Mouse (Mus musculus): Measurements from ENCODE around the gene Nol4l. TPM values are rescaled to one million over a fixed set of nuclear protein-coding genes. Genes with fewer than 3 reads are reported as not detected.
A peak's percentile ranks its signal among the peaks of the same experiment; 100 is the strongest.

Nol4l gene
- polyA plus RNA-seq, 2 experiments: 3.7 to 5.7 TPM

- H3K27ac ChIP-seq: no peak overlapping the region
Measured at GRCm38 (mm10) chr2:153469317-153469716, 60.5 kb downstream of the Nol4l start.

GRCm38 (mm10) chr2:153467372-153467771 lies 62.4 kb downstream of the Nol4l start:
- no peak overlapping the region for H3K4me3 ChIP-seq (ENCODE audit: insufficient read depth in 1 of 2, low read depth in 2 of 2, low read length in 2 of 2)
- WGBS (ENCODE audit: insufficient replicate concordance): 27% methylated on average over 1 of the region's 1 CpGs
- no peak overlapping the region for H3K9ac ChIP-seq (replicated peaks)
- no peaks in the 10 kb centered on the region for H3K27me3 ChIP-seq (ENCODE audit: control insufficient read depth, insufficient read depth, low read length)
- ATAC-seq (ENCODE audit: insufficient read depth) (no peak), DNase-seq (ENCODE audit: low read depth in 3 of 3, low spot score in 3 of 3) (no peak)
- no peak overlapping the region for H3K4me2 ChIP-seq (ENCODE audit: low read depth)
- TF ChIP-seq CTCF (IDR thresholded peaks at IDR 0.05; ENCODE audit: low read depth): no peak
- no peak for TF ChIP-seq EP300 (IDR thresholded peaks at IDR 0.05; ENCODE audit: low read depth)
- H3K9me3 ChIP-seq (ENCODE audit: control insufficient read depth, low read length): no peaks in the 10 kb centered on the region
- H3K4me1 ChIP-seq (replicated peaks; ENCODE audit: control insufficient read depth in 2 of 2, insufficient read depth in 2 of 2, low read length in 1 of 2): no peaks in the 10 kb centered on the region
- H3K27ac ChIP-seq: no peak overlapping the region
- peaks cover 4% of the 10 kb centered on the region; the same call in 1 of the 2 replicates for H3K36me3 ChIP-seq (replicated peaks; ENCODE audit: control insufficient read depth, insufficient read depth, low read depth)

More at GRCm38 (mm10) chr2:153469317-153469716, 60.5 kb downstream of the Nol4l start:
- H3K9me3 ChIP-seq (ENCODE audit: control insufficient read depth, low read length): no peaks in the 10 kb centered on the region
- TF ChIP-seq EP300 (IDR thresholded peaks at IDR 0.05; ENCODE audit: low read depth) (no peak), CTCF (IDR thresholded peaks at IDR 0.05; ENCODE audit: low read depth) (no peak)
- no peaks in the 10 kb centered on the region for H3K27me3 ChIP-seq (ENCODE audit: control insufficient read depth, insufficient read depth, low read length)
- H3K4me2 ChIP-seq (ENCODE audit: low read depth): no peak overlapping the region
- no peak overlapping the region for H3K9ac ChIP-seq (replicated peaks)
- ATAC-seq (ENCODE audit: insufficient read depth) (no peak), DNase-seq (ENCODE audit: low read depth in 3 of 3, low spot score in 3 of 3) (no peak)
- no peak overlapping the region for H3K4me3 ChIP-seq (ENCODE audit: insufficient read depth in 1 of 2, low read depth in 2 of 2, low read length in 2 of 2)
- H3K36me3 ChIP-seq (replicated peaks; ENCODE audit: control insufficient read depth, insufficient read depth, low read depth): peaks cover 4% of the 10 kb centered on the region; the same call in 1 of the 2 replicates
- no peaks in the 10 kb centered on the region for H3K4me1 ChIP-seq (replicated peaks; ENCODE audit: control insufficient read depth in 2 of 2, insufficient read depth in 2 of 2, low read length in 1 of 2)
- WGBS (ENCODE audit: insufficient replicate concordance): 70% methylated on average over 2 of the region's 2 CpGs

- no peak for ATAC-seq (ENCODE audit: insufficient read depth)
- H3K36me3 ChIP-seq (replicated peaks; ENCODE audit: control insufficient read depth, insufficient read depth, low read depth): peaks cover 4% of the 10 kb centered on the region; the same call in 1 of the 2 replicates
- DNase-seq (ENCODE audit: low read depth in 3 of 3, low spot score in 3 of 3): no peak
- no peak overlapping the region for H3K4me2 ChIP-seq (ENCODE audit: low read depth)
- TF ChIP-seq EP300 (IDR thresholded peaks at IDR 0.05; ENCODE audit: low read depth): no peak
- peak; percentile 59 for TF ChIP-seq CTCF (IDR thresholded peaks at IDR 0.05; ENCODE audit: low read depth)
- H3K9me3 ChIP-seq (ENCODE audit: control insufficient read depth, low read length): no peaks in the 10 kb centered on the region
- no peaks in the 10 kb centered on the region; a peak in 1 of 4 replicates for H3K4me1 ChIP-seq (replicated peaks; ENCODE audit: control insufficient read depth in 2 of 2, insufficient read depth in 2 of 2, low read length in 1 of 2)
- no peaks in the 10 kb centered on the region for H3K27me3 ChIP-seq (ENCODE audit: control insufficient read depth, insufficient read depth, low read length)
- H3K4me3 ChIP-seq (ENCODE audit: insufficient read depth in 1 of 2, low read depth in 2 of 2, low read length in 2 of 2): no peak overlapping the region
- H3K27ac ChIP-seq: no peak overlapping the region
- 80% methylated on average over 3 of the region's 3 CpGs for WGBS (ENCODE audit: insufficient replicate concordance)
- H3K9ac ChIP-seq (replicated peaks): no peak overlapping the region
Measured at GRCm38 (mm10) chr2:153463257-153463656, 66.5 kb downstream of the Nol4l start.

GRCm38 (mm10) chr2:153458022-153458441 lies 71.7 kb downstream of the Nol4l start:
- peak overlapping the region; percentile 36 for H3K27ac ChIP-seq
- no peaks in the 10 kb centered on the region for H3K27me3 ChIP-seq (ENCODE audit: control insufficient read depth, insufficient read depth, low read length)
- H3K9me3 ChIP-seq (ENCODE audit: control insufficient read depth, low read length): no peaks in the 10 kb centered on the region
- no peak overlapping the region for H3K9ac ChIP-seq (replicated peaks)
- H3K36me3 ChIP-seq (replicated peaks; ENCODE audit: control insufficient read depth, insufficient read depth, low read depth): no peaks in the 10 kb centered on the region
- peaks cover 34 to 45% of the 10 kb centered on the region in 2 experiments for H3K4me1 ChIP-seq (replicated peaks; ENCODE audit: control insufficient read depth in 2 of 2, insufficient read depth in 2 of 2, low read length in 1 of 2)
- TF ChIP-seq CTCF (IDR thresholded peaks at IDR 0.05; ENCODE audit: low read depth) (no peak), EP300 (IDR thresholded peaks at IDR 0.05; ENCODE audit: low read depth) (no peak)
- no peak overlapping the region for H3K4me3 ChIP-seq (ENCODE audit: insufficient read depth in 1 of 2, low read depth in 2 of 2, low read length in 2 of 2)
- H3K4me2 ChIP-seq (ENCODE audit: low read depth): no peak overlapping the region
- no peak for ATAC-seq (ENCODE audit: insufficient read depth)
- no peak for DNase-seq (ENCODE audit: low read depth in 3 of 3, low spot score in 3 of 3)
- WGBS (ENCODE audit: insufficient replicate concordance): 51% methylated on average over 3 of the region's 3 CpGs

- Histone ChIP-seq H3K36me3 (replicated peaks; ENCODE audit: control insufficient read depth, insufficient read depth, low read depth) (no peaks in the 10 kb centered on the region), H3K4me2 (ENCODE audit: low read depth) (no peak overlapping the region), H3K9ac (replicated peaks) (no peak overlapping the region), H3K9me3 (ENCODE audit: control insufficient read depth, low read length) (no peaks in the 10 kb centered on the region), H3K4me1 (replicated peaks; ENCODE audit: control insufficient read depth in 2 of 2, insufficient read depth in 2 of 2, low read length in 1 of 2) (peaks cover 36 to 50% of the 10 kb centered on the region in 2 experiments), H3K4me3 (ENCODE audit: insufficient read depth in 1 of 2, low read depth in 2 of 2, low read length in 2 of 2) (no peak overlapping the region), H3K27me3 (ENCODE audit: control insufficient read depth, insufficient read depth, low read length) (no peaks in the 10 kb centered on the region), H3K27ac (no peak overlapping the region)
- no peak for DNase-seq (ENCODE audit: low read depth in 3 of 3, low spot score in 3 of 3)
- ATAC-seq (ENCODE audit: insufficient read depth): no peak
- TF ChIP-seq CTCF (IDR thresholded peaks at IDR 0.05; ENCODE audit: low read depth): no peak
- TF ChIP-seq EP300 (IDR thresholded peaks at IDR 0.05; ENCODE audit: low read depth): no peak
- WGBS (ENCODE audit: insufficient replicate concordance): 36% methylated on average over 4 of the region's 4 CpGs
Measured at GRCm38 (mm10) chr2:153457467-153457866, 72.3 kb downstream of the Nol4l start.

Measured in liver, embryonic 14.5 days (tissue).